Mouse (Mus musculus): ENCODE measurements at regions not wholly inside any gene's neighbourhood (a gene's known extent, or its start where the extent isn't known, plus 50 kb on each side); places are given as distances from the start of the nearest gene placed in this dataset.

GRCm38 (mm10) chr4:142617676-142618075 is 378.5 kb upstream of the Kazn start:
- intact Hi-C loops (cut with DNase I): loop anchor here (5.0 kb wide), 1 partner anchor 265 kb away; no protein-coding TSS in a partner anchor
- no peak for DNase-seq (ENCODE audit: low spot score in 2 of 2)

GRCm38 (mm10) chr4:142616901-142617300 is 377.7 kb upstream of the Kazn start:
- intact Hi-C loops (cut with DNase I): loop anchor here (5.0 kb wide), 1 partner anchor 265 kb away; no protein-coding TSS in a partner anchor

GRCm38 (mm10) chr4:142605098-142605497 is 365.9 kb upstream of the Kazn start:
- DNase-seq (ENCODE audit: low spot score in 2 of 2): no peak
- intact Hi-C loops (cut with DNase I): no loop called here

More at GRCm38 (mm10) chr4:142616901-142617300, 377.7 kb upstream of the Kazn start:
- no peak for DNase-seq (ENCODE audit: low spot score in 2 of 2)

GRCm38 (mm10) chr4:142597214-142597613 is 358.0 kb upstream of the Kazn start:
- intact Hi-C loops (cut with DNase I): no loop called here
- no peak for DNase-seq (ENCODE audit: low spot score in 2 of 2)

- no peak for DNase-seq (ENCODE audit: low spot score in 2 of 2)
- intact Hi-C loops (cut with DNase I): no loop called here
These were observed 350.0 kb upstream of the Kazn start for GRCm38 (mm10) chr4:142589084-142589741.

- intact Hi-C loops (cut with DNase I): no loop called here
These were observed 349.4 kb upstream of the Kazn start for GRCm38 (mm10) chr4:142588418-142589083.

GRCm38 (mm10) chr4:142587345-142588035 is 348.3 kb upstream of the Kazn start:
- intact Hi-C loops (cut with DNase I): no loop called here
- DNase-seq (ENCODE audit: low spot score in 2 of 2): no peak

More at GRCm38 (mm10) chr4:142588418-142589083, 349.4 kb upstream of the Kazn start:
- DNase-seq (ENCODE audit: low spot score in 2 of 2): peak; percentile 29 to 39

- intact Hi-C loops (cut with DNase I): no loop called here
- no peak for DNase-seq (ENCODE audit: low spot score in 2 of 2)
These were observed 339.3 kb upstream of the Kazn start for GRCm38 (mm10) chr4:142578536-142578935.

- no peak for DNase-seq (ENCODE audit: low spot score in 2 of 2)
- intact Hi-C loops (cut with DNase I): no loop called here
These were observed 338.3 kb upstream of the Kazn start for GRCm38 (mm10) chr4:142577519-142577918.

- intact Hi-C loops (cut with DNase I): no loop called here
- no peak for DNase-seq (ENCODE audit: low spot score in 2 of 2)
These were observed 335.3 kb upstream of the Kazn start for GRCm38 (mm10) chr4:142574528-142574927.

- no peak for DNase-seq (ENCODE audit: low spot score in 2 of 2)
- intact Hi-C loops (cut with DNase I): no loop called here
These were observed 331.5 kb upstream of the Kazn start for GRCm38 (mm10) chr4:142570712-142571111.

- intact Hi-C loops (cut with DNase I): no loop called here
- DNase-seq (ENCODE audit: low spot score in 2 of 2): peak; percentile 42 to 48
These were observed 329.4 kb upstream of the Kazn start for GRCm38 (mm10) chr4:142568556-142568955.

GRCm38 (mm10) chr4:142554716-142555115 is 315.5 kb upstream of the Kazn start:
- intact Hi-C loops (cut with DNase I): no loop called here
- peak in 1 of 2 experiments; percentile 62 for DNase-seq (ENCODE audit: low spot score in 2 of 2)

GRCm38 (mm10) chr4:142545871-142546270 is 306.7 kb upstream of the Kazn start:
- intact Hi-C loops (cut with DNase I): no loop called here
- no peak for DNase-seq (ENCODE audit: low spot score in 2 of 2)

- no peak for DNase-seq (ENCODE audit: low spot score in 2 of 2)
- intact Hi-C loops (cut with DNase I): no loop called here
These were observed 306.0 kb upstream of the Kazn start for GRCm38 (mm10) chr4:142545187-142545586.

- DNase-seq (ENCODE audit: low spot score in 2 of 2): no peak
- intact Hi-C loops (cut with DNase I): no loop called here
These were observed 305.5 kb upstream of the Kazn start for GRCm38 (mm10) chr4:142544736-142545135.

GRCm38 (mm10) chr4:142539200-142539750 is 300.1 kb upstream of the Kazn start:
- peak in 1 of 2 experiments; percentile 22 for DNase-seq (ENCODE audit: low spot score in 2 of 2)
- intact Hi-C loops (cut with DNase I): no loop called here

- DNase-seq (ENCODE audit: low spot score in 2 of 2): no peak
- intact Hi-C loops (cut with DNase I): no loop called here
These were observed 287.9 kb upstream of the Kazn start for GRCm38 (mm10) chr4:142527080-142527479.

GRCm38 (mm10) chr4:142517478-142518455 is 278.6 kb upstream of the Kazn start:
- intact Hi-C loops (cut with DNase I): no loop called here
- DNase-seq (ENCODE audit: low spot score in 2 of 2): peak in 1 of 2 experiments; percentile 30
